Mouse (Mus musculus): ENCODE results near the gene Cacng6.

DNA sequence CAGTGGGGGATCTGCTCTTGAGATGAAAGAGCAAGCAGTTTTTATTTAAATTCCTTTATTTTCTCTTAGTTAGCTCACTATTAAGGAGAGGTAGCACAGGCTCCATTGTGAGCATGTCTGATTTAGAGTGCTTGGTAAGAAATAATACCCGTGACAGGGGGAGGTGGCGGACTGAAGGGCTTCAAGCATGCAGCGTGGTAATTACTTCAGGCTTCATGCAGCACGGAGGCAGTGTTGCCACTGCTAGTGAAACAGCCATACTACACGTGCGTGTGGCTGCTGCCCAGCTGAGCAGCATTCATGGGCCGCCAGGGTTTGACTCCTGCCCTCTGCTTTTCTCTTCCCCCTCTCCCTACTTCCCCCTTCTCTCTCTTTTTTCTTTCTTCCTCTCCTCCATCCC, 26.2 kb upstream of the Cacng6 start:
- TF ChIP-seq POLR2AphosphoS5 (IDR thresholded peaks at IDR 0.05; ENCODE audit: insufficient replicate concordance, low read depth, low read length), result no peak
- no peak for TF ChIP-seq CTCF (IDR thresholded peaks at IDR 0.05; ENCODE audit: low read depth, low read length)
- no peak for TF ChIP-seq TAL1 (conservative IDR thresholded peaks at IDR 0.05; ENCODE audit: low read depth, low read length)

Measured in G1E (cell line).